Mouse (Mus musculus) heart, adult 2 months (tissue): ENCODE measurements around the gene Mlana.

Experiments used
- CTCF ChIP-seq: fragments of 200-600 bp; IDR thresholded peaks from 2 replicates; pipeline ENCODE4 v1.8.1; 2022; ENCODE audit warnings: antibody characterized with exemption, mild to moderate bottlenecking, moderate library complexity
- EP300 ChIP-seq: fragments of 200-500 bp; IDR thresholded peaks from 2 replicates; pipeline ENCODE4 v1.6.1; 2011; ENCODE audit warnings: low read depth, low read length, control low read depth; ENCODE audit not compliant: insufficient read depth
- POLR2A ChIP-seq: fragments of 200-500 bp; IDR thresholded peaks from 2 replicates; pipeline ENCODE4 v1.6.1; 2011; ENCODE audit warnings: mild to moderate bottlenecking, low read depth, low read length, control low read depth; ENCODE audit not compliant: insufficient read depth

- TF ChIP-seq POLR2A: no peak
- no peak for TF ChIP-seq CTCF
- TF ChIP-seq EP300: no peak
Measured at GRCm38 (mm10) chr19:29708461-29708860, 10.8 kb downstream of the Mlana start.
